Mouse (Mus musculus): Measurements from ENCODE around the gene Pdzd3. TPM values are rescaled to one million over a fixed set of nuclear protein-coding genes. Genes with fewer than 3 reads are reported as not detected.

Pdzd3 gene
- total RNA-seq, 2 experiments from 2014 or later: 0.99 to 1.00 TPM

GRCm38 (mm10) chr9:44199580-44199979, 51.7 kb downstream of the Pdzd3 start:
- DNase-seq: no peak

- no peak for DNase-seq
Observed at GRCm38 (mm10) chr9:44199166-44199565, 52.1 kb downstream of the Pdzd3 start.

Other genes with a start within 250 kb of the Pdzd3 start
- gene Thy1, start 208.1 kb downstream of the Pdzd3 start, total RNA-seq (2021): 10 to 100 TPM; 14.8 to 20.2 TPM
- gene Usp2, start 184.4 kb downstream of the Pdzd3 start, total RNA-seq (2021): 100 to 1,000 TPM; 160 to 313 TPM
- gene Mfrp, start 149.7 kb downstream of the Pdzd3 start, total RNA-seq (2021): not detected
- 10 to 100 TPM in 1 of 2 experiments, 1 to 10 TPM in 1; 8.0 to 13.6 TPM for gene C1qtnf5, start 144.2 kb downstream of the Pdzd3 start, total RNA-seq (2021)
- gene Gm49380, start 138.0 kb downstream of the Pdzd3 start, total RNA-seq (2021): 1 to 10 TPM in 1 of 2 experiments, under 1 TPM in 1; 0.82 to 2.4 TPM
- gene Rnf26, start 138.0 kb downstream of the Pdzd3 start, total RNA-seq (2021): 1 to 10 TPM; 2.9 TPM
- 10 to 100 TPM; 31.2 to 32.4 TPM for gene Mcam, start 117.0 kb downstream of the Pdzd3 start, total RNA-seq (2021)
- gene Cbl, start 17.4 kb downstream of the Pdzd3 start, total RNA-seq (2021): 1 to 10 TPM; 9.2 to 9.4 TPM
- not detected for gene Ccdc153, start 10.8 kb downstream of the Pdzd3 start, total RNA-seq (2021)
- 10 to 100 TPM; 18.6 to 21.1 TPM for gene Nlrx1, start 17.1 kb upstream of the Pdzd3 start, total RNA-seq (2021)
- gene Abcg4, start 37.1 kb upstream of the Pdzd3 start, total RNA-seq (2021): under 1 TPM; 0.15 to 0.62 TPM
- gene Hinfp, start 54.2 kb upstream of the Pdzd3 start, total RNA-seq (2021): 1 to 10 TPM; 5.6 to 6.0 TPM
- 10 to 100 TPM; 12.0 to 12.2 TPM for gene C2cd2l, start 68.8 kb upstream of the Pdzd3 start, total RNA-seq (2021)
- 10 to 100 TPM; 11.0 to 11.2 TPM for gene Dpagt1, start 74.5 kb upstream of the Pdzd3 start, total RNA-seq (2021)
- gene H2afx, start 83.2 kb upstream of the Pdzd3 start, total RNA-seq (2021): 10 to 100 TPM; 10.8 to 12.8 TPM
- gene Hmbs, start 92.8 kb upstream of the Pdzd3 start, total RNA-seq (2021): 10 to 100 TPM; 20.3 to 24.3 TPM
- 10 to 100 TPM; 13.5 to 14.5 TPM for gene Vps11, start 110.2 kb upstream of the Pdzd3 start, total RNA-seq (2021)
- gene Hyou1, start 128.0 kb upstream of the Pdzd3 start, total RNA-seq (2021): 10 to 100 TPM; 28.0 to 31.3 TPM
- 100 to 1,000 TPM; 117 to 142 TPM for gene Slc37a4, start 145.4 kb upstream of the Pdzd3 start, total RNA-seq (2021)
- gene Rps25, start 155.7 kb upstream of the Pdzd3 start, total RNA-seq (2021): 100 to 1,000 TPM; 631 to 665 TPM
- gene Trappc4, start 156.1 kb upstream of the Pdzd3 start, total RNA-seq (2021): 10 to 100 TPM; 13.8 to 17.5 TPM
- 1 to 10 TPM; 3.9 to 5.8 TPM for gene Ccdc84, start 167.1 kb upstream of the Pdzd3 start, total RNA-seq (2021)
- not detected for gene Foxr1, start 189.7 kb upstream of the Pdzd3 start, total RNA-seq (2021)
- under 1 TPM; 0.32 to 0.43 TPM for gene Upk2, start 203.5 kb upstream of the Pdzd3 start, total RNA-seq (2021)
- gene Bcl9l, start 231.4 kb upstream of the Pdzd3 start, total RNA-seq (2021): 10 to 100 TPM; 33.6 to 40.7 TPM

Data from gastrocnemius, postnatal 25 days (tissue).